Mouse (Mus musculus) MEL (cell line): ENCODE data around the gene Gm20390. TPM values are rescaled to one million over a fixed set of nuclear protein-coding genes. Genes with fewer than 3 reads are reported as not detected.

Source experiments
- DNase-seq: peaks from one replicate; pipeline ENCODE4 v3.0.0; 2011; ENCODE audit warnings: low read depth, low spot score
- H3K27ac ChIP-seq: 2 replicates; pipeline ENCODE4 v1.5.1; 2012; ENCODE audit warnings: low read depth, mild to moderate bottlenecking, control low read depth, low read length, moderate library complexity; ENCODE audit not compliant: control insufficient read depth
- H3K27me3 ChIP-seq, 2 experiments: fragments of 150-350 bp in 1 of 2; sonication (generic) in 1 of 2; 2 replicates each; pipeline ENCODE4 v1.6.1; 2012; ENCODE audit warnings: low read length in 2 of 2, mild to moderate bottlenecking in 2 of 2, improper control_type of control experiment in 1 of 2, moderate library complexity in 1 of 2; ENCODE audit not compliant: insufficient read depth in 2 of 2, control insufficient read depth in 1 of 2
- H3K36me3 ChIP-seq, 2 experiments: 2 replicates each; pipeline ENCODE4 v1.6.1; 2012 to 2014; ENCODE audit warnings: low read length in 2 of 2, improper control_type of control experiment in 1 of 2, inconsistent platforms in 1 of 2, mild to moderate bottlenecking in 1 of 2; ENCODE audit not compliant: insufficient read depth in 2 of 2, control insufficient read depth in 1 of 2
- H3K4me1 ChIP-seq, 2 experiments: fragments of 150-350 bp in 1 of 2; sonication (generic) in 1 of 2; 2 replicates each; pipeline ENCODE4 v1.6.1; 2012; ENCODE audit warnings: low read length in 2 of 2, improper control_type of control experiment in 1 of 2, mild to moderate bottlenecking in 1 of 2; ENCODE audit not compliant: insufficient read depth in 2 of 2, control insufficient read depth in 1 of 2
- H3K4me3 ChIP-seq, 2 experiments: fragments of 150-350 bp in 1 of 2; sonication (generic) in 1 of 2; 2 replicates each; pipeline ENCODE4 v1.5.1; 2012; ENCODE audit warnings: low read depth in 2 of 2, low read length in 2 of 2, mild to moderate bottlenecking in 2 of 2, moderate library complexity in 2 of 2, control low read depth in 1 of 2, improper control_type of control experiment in 1 of 2; ENCODE audit not compliant: control insufficient read depth in 1 of 2, insufficient read depth in 1 of 2
- H3K79me2 ChIP-seq: 2 replicates; pipeline ENCODE4 v1.6.1; 2012; ENCODE audit warnings: mild to moderate bottlenecking, low read length, moderate library complexity; ENCODE audit not compliant: control insufficient read depth, poor library complexity, insufficient read depth
- H3K9ac ChIP-seq: 2 replicates; pipeline ENCODE4 v1.6.1; 2012; ENCODE audit warnings: low read depth, mild to moderate bottlenecking, control low read depth, low read length, moderate library complexity; ENCODE audit not compliant: control insufficient read depth, poor library complexity, severe bottlenecking
- H3K9me3 ChIP-seq: fragments of 150-350 bp; sonication (generic); replicated peaks from 2 replicates; pipeline ENCODE4 v1.6.1; 2012; ENCODE audit warnings: mild to moderate bottlenecking, low read length, improper control_type of control experiment, moderate library complexity; ENCODE audit not compliant: insufficient read depth
- CTCF ChIP-seq, 3 experiments: IDR thresholded peaks in 2 of 3; conservative IDR thresholded peaks in 1 of 3; 2 replicates each; pipeline ENCODE4 v1.5.1; 2011 to 2012; ENCODE audit warnings: low read length in 3 of 3, low read depth in 2 of 3, mild to moderate bottlenecking in 2 of 3, improper control_type of control experiment in 1 of 3, inconsistent platforms in 1 of 3, mixed read lengths in 1 of 3, moderate library complexity in 1 of 3; ENCODE audit not compliant: control insufficient read depth in 1 of 3, insufficient read depth in 1 of 3, poor library complexity in 1 of 3, severe bottlenecking in 1 of 3
- ELF1 ChIP-seq: IDR thresholded peaks from 2 replicates; pipeline ENCODE4 v1.6.1; 2014; ENCODE audit warnings: low read depth, mild to moderate bottlenecking, inconsistent platforms, low read length, improper control_type of control experiment, moderate library complexity
- MAZ ChIP-seq: IDR thresholded peaks from 2 replicates; pipeline ENCODE4 v1.6.1; 2012; ENCODE audit warnings: low read depth, mild to moderate bottlenecking, inconsistent platforms, low read length, improper control_type of control experiment
- NELFE ChIP-seq: IDR thresholded peaks from 2 replicates; pipeline ENCODE4 v1.6.1; 2011; ENCODE audit warnings: low read depth, low read length, improper control_type of control experiment
- POLR2A ChIP-seq, 2 experiments: IDR thresholded peaks; 2 replicates each; pipeline ENCODE4 v1.6.1; 2011 to 2012; ENCODE audit warnings: low read length in 2 of 2, mild to moderate bottlenecking in 2 of 2, control low read depth in 1 of 2, improper control_type of control experiment in 1 of 2, low read depth in 1 of 2, moderate library complexity in 1 of 2; ENCODE audit not compliant: control insufficient read depth in 1 of 2, insufficient read depth in 1 of 2, poor library complexity in 1 of 2
- POLR2AphosphoS2 ChIP-seq: IDR thresholded peaks from 2 replicates; pipeline ENCODE4 v1.6.1; 2011; ENCODE audit warnings: low read length, improper control_type of control experiment
- UBTF ChIP-seq: IDR thresholded peaks from 2 replicates; pipeline ENCODE4 v1.6.1; 2012; ENCODE audit warnings: low read depth, mild to moderate bottlenecking, inconsistent platforms, low read length, improper control_type of control experiment, moderate library complexity, borderline replicate concordance; ENCODE audit not compliant: insufficient read depth
- USF2 ChIP-seq, 2 experiments: IDR thresholded peaks; 2 replicates each; pipeline ENCODE4 v1.6.1; 2011 to 2012; ENCODE audit warnings: improper control_type of control experiment in 2 of 2, low read length in 2 of 2, borderline replicate concordance in 1 of 2, inconsistent platforms in 1 of 2, low read depth in 1 of 2, mild to moderate bottlenecking in 1 of 2; ENCODE audit not compliant: insufficient read depth in 1 of 2
- ZMIZ1 ChIP-seq: IDR thresholded peaks from 2 replicates; pipeline ENCODE4 v1.6.1; 2012; ENCODE audit warnings: low read depth, mild to moderate bottlenecking, inconsistent platforms, low read length, improper control_type of control experiment, moderate library complexity
- ZNF384 ChIP-seq: IDR thresholded peaks from 2 replicates; pipeline ENCODE4 v1.6.1; 2012; ENCODE audit warnings: low read depth, mild to moderate bottlenecking, inconsistent platforms, low read length, improper control_type of control experiment
- polyA plus RNA-seq, 2 experiments: library from polyadenylated mRNA; stranded (reverse) in 1 of 2; unstranded in 1 of 2; fragments of >175 nt in 1 of 2; fragments of >200 nt in 1 of 2; gene quantifications; 2 replicates each; pipeline versions ENCODE4 v1.2.1 to v1.2.4; 2012; ENCODE audit warnings: low replicate concordance in 2 of 2, low read depth in 1 of 2; ENCODE audit not compliant: insufficient read length in 2 of 2, insufficient read depth in 1 of 2, missing spikeins in 1 of 2
- total RNA-seq: library from RNA; depleted of rRNA; stranded (reverse); fragments of 300-350 nt; gene quantifications from 2 replicates; pipeline ENCODE4 v1.2.3, GENCODE M21; 2012

The Gm20390 gene
- total and polyA plus RNA-seq, 3 experiments, result 673 to 760 TPM; not detected in 1

DNA sequence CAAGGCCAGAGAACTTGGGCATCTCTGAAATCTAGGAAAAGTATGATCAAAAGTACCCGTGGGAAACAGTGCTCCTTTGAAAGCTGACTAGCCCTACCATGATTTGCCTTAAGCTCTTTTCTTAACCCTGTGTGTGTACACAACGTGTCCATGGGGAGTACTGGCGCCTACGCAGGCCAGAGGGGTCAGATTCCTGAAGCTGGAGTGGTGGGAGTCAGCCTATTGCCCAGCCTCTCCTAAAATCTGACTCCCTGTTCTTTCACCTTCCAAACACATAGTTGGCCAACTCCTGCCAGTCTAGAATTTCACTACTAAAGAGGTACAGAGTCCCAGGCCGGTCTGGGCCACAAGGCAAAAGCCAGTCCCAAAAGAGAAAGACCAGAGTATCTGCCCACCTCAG is 15.7 kb downstream of the Gm20390 start:
- TF ChIP-seq ZNF384, result no peak
- TF ChIP-seq ELF1, result no peak
- no peak for TF ChIP-seq MAZ
- Histone ChIP-seq H3K9me3 (no peaks in the 10 kb centered on the region), H3K27ac (no peak overlapping the region), H3K4me3 (no peak overlapping the region), H3K36me3 (peaks cover 9 to 23% of the 10 kb centered on the region in 2 experiments), H3K4me1 (peaks cover 0 to 28% of the 10 kb centered on the region in 2 experiments; a peak in 3 of 4 replicates), H3K9ac (no peak overlapping the region), H3K27me3 (no peaks in the 10 kb centered on the region), H3K79me2 (peaks cover 26% of the 10 kb centered on the region)
- no peak for DNase-seq

DNA sequence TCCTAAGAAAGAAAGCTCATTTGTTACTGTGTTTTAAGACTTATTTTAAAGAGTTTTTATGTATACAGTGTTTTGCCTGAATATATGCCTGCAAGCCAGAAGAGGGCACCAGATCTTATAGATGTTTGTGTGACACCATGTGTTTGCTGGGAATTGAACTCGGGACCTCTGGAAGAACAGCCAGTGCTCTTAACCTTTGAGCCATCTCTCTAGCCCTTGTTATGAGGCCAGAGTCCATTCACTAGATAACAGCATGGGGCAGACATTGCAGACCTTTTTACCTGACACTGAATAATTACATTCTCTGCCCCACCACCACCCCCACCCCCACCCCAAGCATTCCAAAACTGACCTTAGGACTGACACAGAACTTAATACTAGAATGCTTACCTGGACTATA is 18.0 kb downstream of the Gm20390 start:
- Histone ChIP-seq H3K9me3 (no peaks in the 10 kb centered on the region), H3K4me3 (no peak overlapping the region), H3K27ac (no peak overlapping the region), H3K27me3 (no peaks in the 10 kb centered on the region), H3K4me1 (peaks cover 0 to 24% of the 10 kb centered on the region in 2 experiments; a peak in 3 of 4 replicates), H3K36me3 (peaks cover 9 to 23% of the 10 kb centered on the region in 2 experiments), H3K79me2 (peaks cover 20% of the 10 kb centered on the region), H3K9ac (no peak overlapping the region)
- TF ChIP-seq CTCF (IDR thresholded peaks at IDR 0.05 in 2 of 3, conservative IDR thresholded peaks at IDR 0.05 in 1 of 3; ENCODE audit: control insufficient read depth in 1 of 3, insufficient read depth in 1 of 3, low read depth in 2 of 3, low read length in 3 of 3, poor library complexity in 1 of 3, severe bottlenecking in 1 of 3) (peak in 1 of 3 experiments; percentile 30; a peak in 2 of 6 replicates), NELFE (no peak)
- DNase-seq, result no peak

DNA sequence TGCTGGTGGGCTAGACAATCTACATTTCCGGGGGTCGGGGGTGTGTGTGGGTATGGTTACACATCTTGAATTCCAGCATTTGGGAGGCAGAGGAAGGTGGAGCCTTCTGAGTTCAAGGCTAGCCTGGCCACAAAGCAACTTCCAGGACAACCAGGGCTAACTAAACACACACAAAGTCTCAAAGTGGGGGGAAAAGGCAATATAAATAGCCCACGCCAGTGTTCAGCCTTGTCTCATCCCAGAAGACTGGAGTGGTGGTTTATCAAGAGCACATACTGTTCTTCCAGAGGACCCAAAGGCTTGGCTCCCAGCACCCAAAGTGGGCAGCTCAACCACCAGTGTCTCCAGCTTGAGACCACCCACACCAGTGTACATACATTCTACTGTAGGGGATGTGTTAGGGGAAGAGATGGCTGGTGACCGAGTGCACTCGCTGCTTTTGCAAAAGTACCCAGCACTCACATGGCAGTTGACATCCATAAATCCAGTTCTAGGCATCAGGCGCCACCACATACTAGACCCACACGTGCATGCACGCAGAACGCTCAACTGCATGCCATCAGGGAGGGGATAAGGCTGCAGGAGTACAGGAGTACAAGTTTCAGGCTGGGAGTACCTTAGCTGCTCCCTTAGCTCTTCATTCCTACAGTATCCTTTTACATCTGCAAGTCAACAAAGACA is 19.1 kb downstream of the Gm20390 start:
- TF ChIP-seq USF2 (IDR thresholded peaks at IDR 0.05; ENCODE audit: borderline replicate concordance in 1 of 2, insufficient read depth in 1 of 2, low read depth in 1 of 2, low read length in 2 of 2) (no peak), UBTF (no peak), POLR2AphosphoS2 (peak; percentile 91), ZMIZ1 (peak; percentile 57; the same call in 1 of the 2 replicates), POLR2A (IDR thresholded peaks at IDR 0.05; ENCODE audit: control insufficient read depth in 1 of 2, insufficient read depth in 1 of 2, low read depth in 1 of 2, low read length in 2 of 2, poor library complexity in 1 of 2) (peak; percentile 40 to 57; a peak in 2 of 4 replicates)
- Histone ChIP-seq H3K4me1 (peaks cover 0 to 18% of the 10 kb centered on the region in 2 experiments; a peak in 3 of 4 replicates), H3K36me3 (peaks cover 11 to 19% of the 10 kb centered on the region in 2 experiments), H3K4me3 (no peak overlapping the region), H3K27ac (no peak overlapping the region), H3K27me3 (no peaks in the 10 kb centered on the region), H3K9ac (no peak overlapping the region), H3K9me3 (no peaks in the 10 kb centered on the region), H3K79me2 (peaks cover 13% of the 10 kb centered on the region)
- DNase-seq, result no peak
